ENCODE assay signal across 8 mouse cellular contexts in genomic region chr7:24082457-24083235, GRCm38 (mm10). TPM values are rescaled to one million over a fixed set of nuclear protein-coding genes. Genes with fewer than 3 reads are reported as not detected.
A peak's percentile ranks its signal among the peaks of the same experiment; 100 is the strongest.
DNase-seq lines count a peak whose midpoint lies in the region; ATAC-seq and TF ChIP-seq lines count a peak whose summit lies in the region.

No protein-coding gene starts in this region.

- peak overlapping the region; percentile 82 for H3K4me2 ChIP-seq in forebrain, embryonic 12.5 days
- H3K4me2 ChIP-seq in midbrain, postnatal 0 days (ENCODE audit: low read depth, low read length, poor library complexity, severe bottlenecking): peak overlapping the region; percentile 87

- H3K9ac ChIP-seq in forebrain, embryonic 12.5 days: peak overlapping the region; percentile 64
- H3K9ac ChIP-seq in midbrain, postnatal 0 days (replicated peaks; ENCODE audit: low read length, poor library complexity, severe bottlenecking): peak overlapping the region; percentile 68

- no peak for TF ChIP-seq CTCF in midbrain, postnatal 0 days (IDR thresholded peaks at IDR 0.05)

- H3K4me3 ChIP-seq in forebrain, embryonic 12.5 days (replicated peaks): peak overlapping the region; percentile 71
- H3K4me3 ChIP-seq in midbrain, postnatal 0 days (ENCODE audit: low read depth, low read length): peak overlapping the region; percentile 76

- ATAC-seq in forebrain, embryonic 12.5 days (ENCODE audit: low FRiP score): peak; percentile 31
- ATAC-seq in midbrain, postnatal 0 days (ENCODE audit: low FRiP score): peak; percentile 2; the same call in 1 of the 2 replicates

- intact Hi-C loops in left cerebral cortex, postnatal 14 days (cut with DNase I): no loop called here

- H3K4me1 ChIP-seq in forebrain, embryonic 12.5 days: peaks cover 17% of the 10 kb centered on the region
- H3K4me1 ChIP-seq in midbrain, postnatal 0 days (ENCODE audit: insufficient read depth, low read length): peaks cover 9% of the 10 kb centered on the region

- peaks cover 27% of the 10 kb centered on the region for H3K36me3 ChIP-seq in forebrain, embryonic 12.5 days (replicated peaks)
- H3K36me3 ChIP-seq in midbrain, postnatal 0 days (ENCODE audit: insufficient read depth, low read length): no peaks in the 10 kb centered on the region; the same call in 1 of the 2 replicates

- H3K27me3 ChIP-seq in forebrain, embryonic 12.5 days: no peaks in the 10 kb centered on the region
- H3K27me3 ChIP-seq in midbrain, postnatal 0 days (ENCODE audit: insufficient read depth, low read length): no peaks in the 10 kb centered on the region

- peak overlapping the region; percentile 90 for H3K27ac ChIP-seq in forebrain, embryonic 12.5 days
- H3K27ac ChIP-seq in midbrain, postnatal 0 days (ENCODE audit: low read depth, low read length): peak overlapping the region; percentile 73; the same call in 1 of the 2 replicates

- DNase-seq in adrenal gland, postnatal 14 days: peak; percentile 5
- DNase-seq in adrenal gland, adult 18-20 months (ENCODE audit: low spot score in 2 of 2): no peak
- peak; percentile 86 for DNase-seq in right cerebral cortex, adult 18-20 months
- DNase-seq in right cerebral cortex, postnatal 14 days: no peak
- peak; percentile 30 to 55 for DNase-seq in left cerebral cortex, postnatal 14 days (ENCODE audit: low spot score in 2 of 2)
- DNase-seq in midbrain, postnatal 0 days (ENCODE audit: low spot score): no peak
- no peak for DNase-seq in thymus, postnatal 0 days (ENCODE audit: low spot score)

- WGBS in forebrain, embryonic 12.5 days: 61% methylated on average over 15 of the region's 15 CpGs
- 59% methylated on average over 15 of the region's 15 CpGs for WGBS in midbrain, postnatal 0 days

- H3K9me3 ChIP-seq in forebrain, embryonic 12.5 days: peaks cover 19% of the 10 kb centered on the region
- 0 out of 2 replicates have a peak, but pooled peaks cover 5% of the 10 kb centered on the region for H3K9me3 ChIP-seq in midbrain, postnatal 0 days (ENCODE audit: low read length)

RNA-seq across cellular contexts. Expression of gene Zfp180, which starts 0.9 kb away (rescaled TPM):
- total RNA-seq in adrenal gland, postnatal 14 days (2021): 21.8 and 22.3 TPM in 2 replicates
- total RNA-seq in adrenal gland, adult 18-20 months (2021): 10 to 100 TPM; 23.3 to 32.2 TPM
- polyA plus RNA-seq in forebrain, embryonic 12.5 days (2016; fragmentation: Nextera tagmentation; extraction: Ambion mirVana): 31.9 and 32.7 TPM in 2 replicates
- total RNA-seq in left cerebral cortex, postnatal 14 days (2021): 10 to 100 TPM; 29.5 to 31.7 TPM
- 32.7 and 41.2 TPM in 2 replicates for total RNA-seq in midbrain, postnatal 0 days (2014; rRNA removed)
- polyA plus RNA-seq in midbrain, postnatal 0 days (2015; fragmentation: Nextera tagmentation; extraction: Ambion mirVana): 24.8 and 25.1 TPM in 2 replicates
- polyA plus RNA-seq in thymus, postnatal 0 days (2015; fragmentation: Nextera tagmentation; extraction: Ambion mirVana): 17.6 and 19.3 TPM in 2 replicates

RNA-seq across cellular contexts. Expression of gene Zfp112, which starts 29.5 kb away (rescaled TPM):
- 2.6 and 3.3 TPM in 2 replicates for total RNA-seq in adrenal gland, postnatal 14 days (2021)
- 1 to 10 TPM; 3.3 to 4.1 TPM for total RNA-seq in adrenal gland, adult 18-20 months (2021)
- 7.3 and 7.7 TPM in 2 replicates for polyA plus RNA-seq in forebrain, embryonic 12.5 days (2016; fragmentation: Nextera tagmentation; extraction: Ambion mirVana)
- 1 to 10 TPM; 7.5 to 9.1 TPM for total RNA-seq in left cerebral cortex, postnatal 14 days (2021)
- 6.9 and 10.0 TPM in 2 replicates for total RNA-seq in midbrain, postnatal 0 days (2014; rRNA removed)
- polyA plus RNA-seq in midbrain, postnatal 0 days (2015; fragmentation: Nextera tagmentation; extraction: Ambion mirVana): 4.2 and 4.3 TPM in 2 replicates
- 1.3 and 2.2 TPM in 2 replicates for polyA plus RNA-seq in thymus, postnatal 0 days (2015; fragmentation: Nextera tagmentation; extraction: Ambion mirVana)

RNA-seq across cellular contexts. Expression of gene Vmn1r183, which starts 29.6 kb away (rescaled TPM):
- not detected in 2 replicates for total RNA-seq in adrenal gland, postnatal 14 days (2021)
- not detected for total RNA-seq in adrenal gland, adult 18-20 months (2021)
- not detected in 2 replicates for polyA plus RNA-seq in forebrain, embryonic 12.5 days (2016; fragmentation: Nextera tagmentation; extraction: Ambion mirVana)
- not detected for total RNA-seq in left cerebral cortex, postnatal 14 days (2021)
- not detected in 2 replicates for total RNA-seq in midbrain, postnatal 0 days (2014; rRNA removed)
- not detected in 2 replicates for polyA plus RNA-seq in midbrain, postnatal 0 days (2015; fragmentation: Nextera tagmentation; extraction: Ambion mirVana)
- polyA plus RNA-seq in thymus, postnatal 0 days (2015; fragmentation: Nextera tagmentation; extraction: Ambion mirVana): not detected in 2 replicates

RNA-seq across cellular contexts. Expression of gene Zfp235, which starts 51.3 kb away (rescaled TPM):
- total RNA-seq in adrenal gland, postnatal 14 days (2021): 7.3 and 9.2 TPM in 2 replicates
- total RNA-seq in adrenal gland, adult 18-20 months (2021): 10 to 100 TPM in 1 of 2 experiments, 1 to 10 TPM in 1; 8.7 to 10.0 TPM
- 16.8 and 17.9 TPM in 2 replicates for polyA plus RNA-seq in forebrain, embryonic 12.5 days (2016; fragmentation: Nextera tagmentation; extraction: Ambion mirVana)
- 10 to 100 TPM; 20.2 to 22.8 TPM for total RNA-seq in left cerebral cortex, postnatal 14 days (2021)
- 28.0 and 29.9 TPM in 2 replicates for total RNA-seq in midbrain, postnatal 0 days (2014; rRNA removed)
- polyA plus RNA-seq in midbrain, postnatal 0 days (2015; fragmentation: Nextera tagmentation; extraction: Ambion mirVana): 20.4 and 22.8 TPM in 2 replicates
- 10.5 and 11.6 TPM in 2 replicates for polyA plus RNA-seq in thymus, postnatal 0 days (2015; fragmentation: Nextera tagmentation; extraction: Ambion mirVana)

Comparison
In these comparisons a context has a peak if more than half of its experiments do, and no peak if none do; other contexts are left out.
1. DNase-seq: peak in adrenal gland, postnatal 14 days (single experiment), right cerebral cortex, adult 18-20 months (single experiment) and left cerebral cortex, postnatal 14 days (2 of 2); none in adrenal gland, adult 18-20 months (0 of 2), right cerebral cortex, postnatal 14 days (single experiment), midbrain, postnatal 0 days (single experiment) and thymus, postnatal 0 days (single experiment).